Comparison of ENCODE assay signal across 7 mouse cellular contexts in genomic region chr7:109957996-109958789, GRCm38 (mm10). TPM values are rescaled to one million over a fixed set of nuclear protein-coding genes. Genes with fewer than 3 reads are reported as not detected.
DNase-seq lines count a peak whose midpoint lies in the region; ATAC-seq and TF ChIP-seq lines count a peak whose summit lies in the region.

No protein-coding gene starts in this region.

- no peaks in the 10 kb centered on the region for H3K36me3 ChIP-seq in lung, embryonic 14.5 days (ENCODE audit: insufficient read depth)
- no peaks in the 10 kb centered on the region for H3K36me3 ChIP-seq in forebrain, embryonic 12.5 days (replicated peaks)
- H3K36me3 ChIP-seq in limb, embryonic 12.5 days = no peaks in the 10 kb centered on the region
- H3K36me3 ChIP-seq in stomach, embryonic 14.5 days (ENCODE audit: control insufficient read depth, insufficient read depth, low read length) = no peaks in the 10 kb centered on the region
- H3K36me3 ChIP-seq in thymus, adult 2 months (ENCODE audit: control insufficient read depth, insufficient read depth, low read length) = no peaks in the 10 kb centered on the region

- peak overlapping the region; percentile 72 for H3K4me3 ChIP-seq in lung, embryonic 14.5 days (ENCODE audit: low read depth, low read length)
- peak overlapping the region; percentile 96 for H3K4me3 ChIP-seq in forebrain, embryonic 12.5 days (replicated peaks)
- H3K4me3 ChIP-seq in limb, embryonic 12.5 days (replicated peaks) = peak overlapping the region; percentile 87
- H3K4me3 ChIP-seq in stomach, embryonic 14.5 days (ENCODE audit: low read depth, low read length) = peak overlapping the region; percentile 63
- H3K4me3 ChIP-seq in thymus, adult 2 months (ENCODE audit: control insufficient read depth, insufficient read depth, low read length) = no peak overlapping the region

- H3K4me2 ChIP-seq in lung, embryonic 14.5 days = peak overlapping the region; percentile 76
- peak overlapping the region; percentile 83 for H3K4me2 ChIP-seq in forebrain, embryonic 12.5 days
- peak overlapping the region; percentile 87 for H3K4me2 ChIP-seq in limb, embryonic 12.5 days
- H3K4me2 ChIP-seq in stomach, embryonic 14.5 days (replicated peaks; ENCODE audit: low read depth, low read length) = peak overlapping the region; percentile 72

- H3K27me3 ChIP-seq in lung, embryonic 14.5 days (ENCODE audit: insufficient read depth, low read length) = no peaks in the 10 kb centered on the region
- no peaks in the 10 kb centered on the region for H3K27me3 ChIP-seq in forebrain, embryonic 12.5 days
- H3K27me3 ChIP-seq in limb, embryonic 12.5 days = no peaks in the 10 kb centered on the region
- H3K27me3 ChIP-seq in stomach, embryonic 14.5 days (ENCODE audit: control insufficient read depth, insufficient read depth, low read length) = no peaks in the 10 kb centered on the region
- H3K27me3 ChIP-seq in thymus, adult 2 months (ENCODE audit: control insufficient read depth, insufficient read depth, low read length) = peaks cover 8% of the 10 kb centered on the region; the same call in 1 of the 2 replicates

- TF ChIP-seq POLR2A in thymus, adult 2 months (IDR thresholded peaks at IDR 0.05; ENCODE audit: control insufficient read depth, extremely low read depth, insufficient read depth, low read length, poor library complexity) = no peak

- H3K9me3 ChIP-seq in lung, embryonic 14.5 days (ENCODE audit: low read depth, low read length) = no peaks in the 10 kb centered on the region
- H3K9me3 ChIP-seq in forebrain, embryonic 12.5 days = no peaks in the 10 kb centered on the region
- H3K9me3 ChIP-seq in limb, embryonic 12.5 days = no peaks in the 10 kb centered on the region
- no peaks in the 10 kb centered on the region for H3K9me3 ChIP-seq in stomach, embryonic 14.5 days (ENCODE audit: control insufficient read depth, low read depth, low read length)

- TF ChIP-seq CTCF in lung, embryonic 14.5 days (IDR thresholded peaks at IDR 0.05; ENCODE audit: low read depth) = no peak
- no peak for TF ChIP-seq CTCF in thymus, adult 2 months (IDR thresholded peaks at IDR 0.05; ENCODE audit: borderline replicate concordance, control insufficient read depth, extremely low read depth, insufficient read depth, low read length, poor library complexity)

- no peak overlapping the region for H3K27ac ChIP-seq in lung, embryonic 14.5 days (ENCODE audit: low read depth)
- no peak overlapping the region for H3K27ac ChIP-seq in forebrain, embryonic 12.5 days
- H3K27ac ChIP-seq in limb, embryonic 12.5 days = no peak overlapping the region
- H3K27ac ChIP-seq in stomach, embryonic 14.5 days (ENCODE audit: low read length) = no peak overlapping the region
- H3K27ac ChIP-seq in thymus, adult 2 months (ENCODE audit: control insufficient read depth, insufficient read depth, low read length) = no peak overlapping the region

- no peak for ATAC-seq in lung, embryonic 14.5 days (ENCODE audit: insufficient read depth)
- no peak for ATAC-seq in forebrain, embryonic 12.5 days (ENCODE audit: low FRiP score)
- no peak for ATAC-seq in limb, embryonic 12.5 days (ENCODE audit: insufficient number of reproducible peaks, insufficient read depth, low FRiP score, low TSS enrichment, low read depth)
- ATAC-seq in stomach, embryonic 14.5 days (ENCODE audit: insufficient number of reproducible peaks, insufficient read depth, low FRiP score, low read depth) = no peak

- DNase-seq in lung, embryonic 14.5 days = no peak
- no peak for DNase-seq in lung, postnatal 36 days
- DNase-seq in thymus, adult 2 months = no peak
- DNase-seq in adrenal gland, adult 8-10 months = no peak

- peak overlapping the region; percentile 91; the same call in 1 of the 2 replicates for H3K9ac ChIP-seq in lung, embryonic 14.5 days
- peak overlapping the region; percentile 96 for H3K9ac ChIP-seq in forebrain, embryonic 12.5 days
- H3K9ac ChIP-seq in limb, embryonic 12.5 days (replicated peaks) = peak overlapping the region; percentile 95; the same call in 1 of the 2 replicates
- peak overlapping the region; percentile 18; the same call in 1 of the 2 replicates for H3K9ac ChIP-seq in stomach, embryonic 14.5 days (replicated peaks; ENCODE audit: low read depth, low read length)

- H3K4me1 ChIP-seq in lung, embryonic 14.5 days (ENCODE audit: insufficient read depth) = peaks cover 14% of the 10 kb centered on the region
- peaks cover 39% of the 10 kb centered on the region for H3K4me1 ChIP-seq in forebrain, embryonic 12.5 days
- H3K4me1 ChIP-seq in limb, embryonic 12.5 days (replicated peaks) = peaks cover 42% of the 10 kb centered on the region
- H3K4me1 ChIP-seq in stomach, embryonic 14.5 days (ENCODE audit: control insufficient read depth, insufficient read depth, low read length) = peaks cover 11% of the 10 kb centered on the region; the same call in 1 of the 2 replicates
- H3K4me1 ChIP-seq in thymus, adult 2 months (replicated peaks; ENCODE audit: control insufficient read depth, insufficient read depth, low read length) = peaks cover 9% of the 10 kb centered on the region; the same call in 1 of the 2 replicates

- WGBS in lung, embryonic 14.5 days = 69% methylated on average over 8 of the region's 8 CpGs
- 71% methylated on average over 8 of the region's 8 CpGs for WGBS in forebrain, embryonic 12.5 days
- WGBS in limb, embryonic 12.5 days = 80% methylated on average over 8 of the region's 8 CpGs
- 74% methylated on average over 8 of the region's 8 CpGs for WGBS in stomach, embryonic 14.5 days
- WGBS in thymus, adult 2 months = 85% methylated on average over 8 of the region's 8 CpGs

RNA-seq across cellular contexts. Expression of gene Dennd5a, which starts 2.1 kb away (rescaled TPM):
- polyA plus RNA-seq in lung, embryonic 14.5 days (2014; fragmentation: Nextera tagmentation; extraction: Ambion mirVana) = 51.4 and 51.7 TPM in 2 replicates
- polyA plus RNA-seq in forebrain, embryonic 12.5 days (2016; fragmentation: Nextera tagmentation; extraction: Ambion mirVana) = 52.2 and 53.6 TPM in 2 replicates
- polyA plus RNA-seq in limb, embryonic 12.5 days (2016; fragmentation: Nextera tagmentation; extraction: Ambion mirVana) = 40.7 and 48.4 TPM in 2 replicates
- polyA plus RNA-seq in stomach, embryonic 14.5 days (2014; fragmentation: Nextera tagmentation; extraction: Ambion mirVana) = 51.3 and 52.4 TPM in 2 replicates
- 35.0 and 44.0 TPM in 2 replicates for polyA plus RNA-seq in thymus, adult 2 months (2012; rRNA removed)
- total RNA-seq in adrenal gland, adult 8-10 months (2022) = 100 to 1,000 TPM; 171 to 249 (median 219) TPM

RNA-seq across cellular contexts. Expression of gene Tmem41b, which starts 28.5 kb away (rescaled TPM):
- polyA plus RNA-seq in lung, embryonic 14.5 days (2014; fragmentation: Nextera tagmentation; extraction: Ambion mirVana) = 67.0 and 67.7 TPM in 2 replicates
- 75.8 and 78.8 TPM in 2 replicates for polyA plus RNA-seq in forebrain, embryonic 12.5 days (2016; fragmentation: Nextera tagmentation; extraction: Ambion mirVana)
- polyA plus RNA-seq in limb, embryonic 12.5 days (2016; fragmentation: Nextera tagmentation; extraction: Ambion mirVana) = 78.0 and 79.5 TPM in 2 replicates
- 70.8 and 75.7 TPM in 2 replicates for polyA plus RNA-seq in stomach, embryonic 14.5 days (2014; fragmentation: Nextera tagmentation; extraction: Ambion mirVana)
- polyA plus RNA-seq in thymus, adult 2 months (2012; rRNA removed) = 17.4 and 19.9 TPM in 2 replicates
- 10 to 100 TPM; 46.7 to 60.3 (median 51.8) TPM for total RNA-seq in adrenal gland, adult 8-10 months (2022)

RNA-seq across cellular contexts. Expression of gene Ipo7, which starts 59.9 kb away (rescaled TPM):
- 20.0 and 21.8 TPM in 2 replicates for polyA plus RNA-seq in lung, embryonic 14.5 days (2014; fragmentation: Nextera tagmentation; extraction: Ambion mirVana)
- polyA plus RNA-seq in forebrain, embryonic 12.5 days (2016; fragmentation: Nextera tagmentation; extraction: Ambion mirVana) = 58.6 and 61.1 TPM in 2 replicates
- polyA plus RNA-seq in limb, embryonic 12.5 days (2016; fragmentation: Nextera tagmentation; extraction: Ambion mirVana) = 44.2 and 46.5 TPM in 2 replicates
- polyA plus RNA-seq in stomach, embryonic 14.5 days (2014; fragmentation: Nextera tagmentation; extraction: Ambion mirVana) = 19.7 and 20.4 TPM in 2 replicates
- 25.6 and 38.0 TPM in 2 replicates for polyA plus RNA-seq in thymus, adult 2 months (2012; rRNA removed)
- total RNA-seq in adrenal gland, adult 8-10 months (2022) = 10 to 100 TPM; 70.6 to 95.7 (median 77.4) TPM

Comparison
In these comparisons a context has a peak if more than half of its experiments do, and no peak if none do; other contexts are left out.
1. H3K9ac ChIP-seq: peak in every context shown above with its lines; median percentile 96 in forebrain, embryonic 12.5 days; 95 in limb, embryonic 12.5 days; 91 in lung, embryonic 14.5 days; 18 in stomach, embryonic 14.5 days.